Mouse (Mus musculus): ENCODE measurements around the gene Teddm2. TPM values are rescaled to one million over a fixed set of nuclear protein-coding genes. Genes with fewer than 3 reads are reported as not detected.
"Not testable (repeated sequence)": the region's sequence is repeated elsewhere in the genome, so short reads cannot be mapped to it uniquely, and the experiment has no call there.

Teddm2 gene
- polyA plus RNA-seq, 1 experiment from 2014 or later: 0.77 TPM

DNA sequence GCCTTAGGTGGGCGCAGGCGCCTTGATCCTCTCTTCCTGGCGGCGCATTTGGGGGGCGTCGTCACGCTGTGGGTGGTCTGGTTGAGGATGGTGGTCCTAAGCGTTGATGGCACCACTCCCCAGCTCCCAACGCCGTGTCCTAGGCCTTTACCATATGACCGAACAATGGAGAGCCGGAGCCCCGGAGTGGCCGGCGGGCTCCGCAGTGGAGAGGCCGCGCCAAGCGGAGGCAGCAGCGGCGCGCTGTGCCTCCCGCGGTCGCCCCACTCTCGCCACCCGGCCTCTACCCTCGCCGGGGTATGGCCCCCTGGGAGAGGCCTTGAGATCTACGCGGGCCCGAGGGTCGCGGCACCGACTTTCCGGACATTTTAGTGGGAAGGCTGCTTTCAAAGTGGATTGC, 353 bp upstream of the Teddm2 start:
- Histone ChIP-seq H3K36me3 (peaks cover 26% of the 10 kb centered on the region), H3K4me1 (peaks cover 26% of the 10 kb centered on the region), H3K27me3 (no peaks in the 10 kb centered on the region), H3K27ac (peak overlapping the region; percentile 96), H3K4me2 (replicated peaks) (peak overlapping the region; percentile 87), H3K4me3 (peak overlapping the region; percentile 86), H3K9me3 (replicated peaks) (no peaks in the 10 kb centered on the region), H3K9ac (peak overlapping the region; percentile 94)
- WGBS: under 1% methylated on average over 36 of the region's 36 CpGs
- peak; percentile 55 for ATAC-seq (ENCODE audit: low FRiP score)

DNA sequence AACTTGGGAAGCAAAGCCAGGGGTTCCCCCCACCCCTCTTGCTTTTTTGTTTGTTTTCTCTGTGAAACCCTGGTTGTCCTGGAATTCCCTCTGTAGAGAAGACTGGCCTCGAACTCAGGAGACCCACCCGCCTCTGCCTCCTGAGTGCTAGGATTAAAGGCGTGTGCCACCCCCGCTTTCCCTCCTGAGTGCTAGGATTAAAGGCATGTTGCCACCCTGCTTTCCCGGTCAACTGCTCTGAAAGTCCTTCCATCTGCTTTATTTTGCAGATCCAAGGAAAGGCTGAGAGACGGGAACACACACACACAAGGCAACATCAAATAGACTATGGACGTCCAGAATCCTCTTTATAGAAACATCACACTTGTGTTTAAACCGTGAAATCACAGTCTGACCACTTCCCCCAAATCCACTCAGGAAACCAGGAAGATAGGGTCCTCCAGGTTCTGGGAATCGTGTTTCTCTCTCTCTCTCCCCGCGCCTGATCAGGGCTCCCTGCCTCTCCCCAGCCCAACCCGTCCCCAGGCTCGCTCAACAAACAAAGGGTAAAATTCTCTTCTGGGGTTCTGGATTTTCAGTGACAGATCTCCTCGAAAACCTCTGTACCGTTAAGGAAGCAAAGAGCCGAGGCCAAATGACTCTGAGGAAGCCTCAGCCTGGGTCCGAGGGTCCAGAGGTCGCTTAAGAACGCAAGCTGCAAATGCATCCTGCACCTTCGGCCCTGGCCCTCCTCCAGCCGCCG, 868 bp downstream of the Teddm2 start:
- peak overlapping the region; percentile 94 for H3K9ac ChIP-seq
- peaks cover 14% of the 10 kb centered on the region for H3K36me3 ChIP-seq
- peak overlapping the region; percentile 87 for H3K4me2 ChIP-seq (replicated peaks)
- WGBS: 17% methylated on average over 22 of the region's 22 CpGs
- H3K4me3 ChIP-seq: peak overlapping the region; percentile 86
- H3K27me3 ChIP-seq: 0 out of 2 replicates have a peak, but pooled peaks cover 1% of the 10 kb centered on the region
- H3K27ac ChIP-seq: peak overlapping the region; percentile 96
- ATAC-seq (ENCODE audit: low FRiP score): peak; percentile 69
- H3K4me1 ChIP-seq: peaks cover 26% of the 10 kb centered on the region
- H3K9me3 ChIP-seq (replicated peaks): no peaks in the 10 kb centered on the region

DNA sequence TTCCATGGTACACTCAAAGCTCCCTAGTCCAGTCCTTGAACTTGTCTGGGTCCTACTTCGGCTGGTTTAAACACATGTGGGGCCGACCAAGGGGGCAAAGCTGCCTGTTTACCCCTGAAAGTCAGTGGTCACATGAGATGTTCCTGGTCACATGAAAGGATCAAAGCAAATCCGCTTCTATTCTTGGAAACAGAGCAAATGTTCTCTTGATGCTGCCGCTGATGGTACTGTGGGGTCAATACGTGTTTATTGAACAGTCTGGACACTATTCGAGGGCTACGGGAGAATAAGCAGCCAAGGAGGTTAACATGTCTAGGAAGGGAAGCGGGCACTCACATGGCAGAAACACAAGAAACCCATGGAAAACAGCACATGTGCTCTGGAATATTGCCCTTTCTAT, 2.8 kb downstream of the Teddm2 start:
- Histone ChIP-seq H3K9me3 (replicated peaks) (no peaks in the 10 kb centered on the region), H3K36me3 (no peaks in the 10 kb centered on the region), H3K4me2 (replicated peaks) (no peak overlapping the region), H3K27ac (no peak overlapping the region), H3K27me3 (0 out of 2 replicates have a peak, but pooled peaks cover 5% of the 10 kb centered on the region), H3K9ac (no peak overlapping the region), H3K4me1 (peaks cover 15% of the 10 kb centered on the region), H3K4me3 (no peak overlapping the region)
- no peak for ATAC-seq (ENCODE audit: low FRiP score)
- 86% methylated on average over 8 of the region's 8 CpGs for WGBS

DNA sequence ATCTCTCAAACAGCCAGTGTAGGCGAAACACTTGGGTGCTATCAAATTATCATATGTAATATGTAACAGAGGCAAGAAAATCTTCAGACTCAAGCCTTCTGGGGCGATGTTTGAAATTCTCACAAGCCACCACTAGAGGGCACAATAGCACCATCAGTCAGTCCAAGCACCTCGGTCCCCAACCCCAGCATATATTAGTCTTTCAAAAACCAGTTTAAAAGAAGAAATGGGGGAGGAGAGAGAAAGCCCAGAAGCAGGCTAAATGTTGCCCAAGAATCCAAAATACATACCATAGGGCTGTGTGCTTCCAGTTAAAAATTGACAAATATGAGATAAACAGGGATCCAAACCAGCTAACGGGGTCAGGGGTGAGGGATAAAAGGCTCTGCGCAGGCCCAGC, 5.0 kb downstream of the Teddm2 start:
- Histone ChIP-seq H3K9me3 (replicated peaks) (no peaks in the 10 kb centered on the region), H3K4me2 (replicated peaks) (no peak overlapping the region), H3K4me1 (0 out of 2 replicates have a peak, but pooled peaks cover 2% of the 10 kb centered on the region), H3K36me3 (no peaks in the 10 kb centered on the region), H3K27me3 (0 out of 2 replicates have a peak, but pooled peaks cover 5% of the 10 kb centered on the region), H3K27ac (no peak overlapping the region), H3K9ac (no peak overlapping the region), H3K4me3 (no peak overlapping the region)
- WGBS: 35% methylated on average over 5 of the region's 5 CpGs
- ATAC-seq (ENCODE audit: low FRiP score): no peak

DNA sequence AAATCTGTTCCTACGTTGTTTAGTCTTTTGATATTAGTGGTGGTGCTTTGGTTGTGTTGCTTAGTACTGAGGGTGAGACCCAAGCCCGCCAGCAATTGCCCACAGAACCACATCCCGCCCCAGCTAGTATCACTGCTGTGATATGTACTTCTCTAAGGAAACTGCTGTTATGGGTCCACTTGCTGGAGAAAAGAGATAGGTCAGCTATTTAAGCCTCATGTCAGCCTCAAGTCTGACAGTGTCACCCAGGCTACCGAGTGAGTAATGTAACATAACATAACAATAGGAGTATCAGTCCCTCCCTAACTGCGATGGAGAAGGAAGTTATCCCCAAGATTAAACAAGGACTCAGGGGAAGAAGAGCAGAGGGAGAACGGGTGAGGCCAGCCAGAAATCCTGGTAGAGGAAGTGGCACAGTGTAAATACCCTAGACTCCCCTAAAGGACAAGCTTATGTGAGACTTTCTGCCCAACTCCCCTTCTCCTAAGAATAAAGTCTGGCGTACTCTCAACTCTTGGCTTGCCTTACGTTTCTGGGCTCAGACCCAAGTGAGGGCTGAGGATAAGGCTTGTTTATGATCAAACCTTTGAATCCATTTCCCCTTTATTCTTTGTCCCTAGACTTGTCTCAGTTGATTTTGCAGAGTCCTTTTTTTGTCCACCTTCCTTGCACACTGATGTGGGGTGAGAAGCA, 5.7 kb downstream of the Teddm2 start:
- Histone ChIP-seq H3K36me3 (no peaks in the 10 kb centered on the region), H3K27me3 (0 out of 2 replicates have a peak, but pooled peaks cover 5% of the 10 kb centered on the region), H3K4me2 (replicated peaks) (no peak overlapping the region), H3K4me3 (no peak overlapping the region), H3K4me1 (0 out of 2 replicates have a peak, but pooled peaks cover 2% of the 10 kb centered on the region), H3K9me3 (replicated peaks) (no peaks in the 10 kb centered on the region), H3K27ac (no peak overlapping the region), H3K9ac (no peak overlapping the region)
- WGBS: 67% methylated on average over 8 of the region's 8 CpGs
- no peak for ATAC-seq (ENCODE audit: low FRiP score)

DNA sequence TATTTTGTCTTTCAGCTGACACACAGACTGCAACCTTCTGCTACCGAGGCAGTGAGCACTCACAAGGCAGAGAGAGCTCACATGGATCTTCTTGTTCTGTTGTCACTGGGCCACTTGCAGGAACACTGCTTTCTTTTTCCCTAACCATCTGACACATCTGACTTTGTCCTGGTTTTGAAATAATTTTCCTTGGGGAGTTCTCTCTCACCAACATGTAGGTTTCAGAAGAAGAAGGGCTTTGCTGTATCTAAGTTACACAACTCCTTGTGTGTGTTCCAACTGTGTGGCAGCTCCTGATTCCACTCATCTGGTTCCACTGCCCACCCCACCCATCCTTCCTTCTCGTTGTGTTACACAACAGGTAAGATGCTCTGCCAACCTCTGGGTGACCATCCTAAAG, 6.3 kb downstream of the Teddm2 start:
- Histone ChIP-seq H3K9ac (no peak overlapping the region), H3K4me2 (replicated peaks) (no peak overlapping the region), H3K4me1 (no peaks in the 10 kb centered on the region), H3K36me3 (no peaks in the 10 kb centered on the region), H3K27ac (no peak overlapping the region), H3K4me3 (no peak overlapping the region), H3K27me3 (0 out of 2 replicates have a peak, but pooled peaks cover 5% of the 10 kb centered on the region), H3K9me3 (replicated peaks) (no peaks in the 10 kb centered on the region)
- ATAC-seq (ENCODE audit: low FRiP score): no peak
- 67% methylated on average over 2 of the region's 2 CpGs for WGBS

DNA sequence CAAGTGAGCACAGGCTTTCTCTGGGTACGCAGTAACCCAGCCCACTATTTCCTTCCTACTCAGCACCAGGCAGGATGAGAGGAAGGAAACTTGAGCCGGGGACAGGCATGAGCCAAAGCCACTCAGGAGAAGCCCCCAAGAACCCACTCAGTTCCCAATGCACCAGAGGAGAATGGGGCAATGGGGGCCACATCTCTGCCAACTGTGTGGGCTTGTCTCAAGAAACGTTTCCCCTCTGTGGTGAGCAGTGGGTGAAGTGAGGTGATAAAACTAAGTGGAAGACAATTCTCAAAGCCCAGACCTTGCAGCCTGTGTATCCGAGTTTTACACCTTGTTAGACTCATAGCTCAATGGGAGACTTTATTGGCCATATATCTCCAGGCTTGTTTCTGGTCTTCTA, 8.6 kb downstream of the Teddm2 start, which contains the start of gene Teddm1a:
Gene Teddm1a, plus strand, starts transcription at position 301 of the 400 bp plus-strand sequence.
- Histone ChIP-seq H3K36me3 (no peaks in the 10 kb centered on the region), H3K9me3 (replicated peaks) (no peaks in the 10 kb centered on the region), H3K9ac (no peak within 1 kb of the TSS), H3K4me1 (0 out of 2 replicates have a peak, but pooled peaks cover 2% of the 10 kb centered on the region), H3K4me3 (no peak within 1 kb of the TSS), H3K4me2 (replicated peaks) (no peak within 1 kb of the TSS), H3K27me3 (0 out of 2 replicates have a peak, but pooled peaks cover 5% of the 10 kb centered on the region), H3K27ac (no peak within 1 kb of the TSS)
- no peak for ATAC-seq (ENCODE audit: low FRiP score)
- WGBS: 73% methylated on average over 4 of the region's 4 CpGs

DNA sequence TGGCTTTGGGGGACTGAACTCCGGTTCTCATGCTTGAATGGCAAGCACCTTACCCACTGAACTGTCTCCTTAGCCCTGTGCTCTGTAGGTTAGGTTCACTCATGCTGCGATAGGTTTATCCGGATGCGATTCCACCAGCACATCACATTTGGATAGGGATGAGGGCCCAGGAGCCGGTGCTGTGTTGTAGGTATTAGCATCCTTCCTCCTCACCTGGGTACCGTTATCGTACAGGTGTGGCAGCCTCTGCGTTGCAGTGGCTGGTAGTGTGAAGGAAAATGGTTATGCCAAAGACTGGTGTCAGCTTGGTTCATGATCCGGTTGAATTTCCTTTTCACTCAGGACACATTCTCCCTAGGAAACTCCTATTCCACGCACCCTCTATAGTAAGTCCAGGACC, 9.9 kb downstream of the Teddm2 start:
- 92% methylated on average over 10 of the region's 10 CpGs for WGBS
- no peaks in the 10 kb centered on the region for H3K9me3 ChIP-seq (replicated peaks)
- 0 out of 2 replicates have a peak, but pooled peaks cover 4% of the 10 kb centered on the region for H3K4me1 ChIP-seq

DNA sequence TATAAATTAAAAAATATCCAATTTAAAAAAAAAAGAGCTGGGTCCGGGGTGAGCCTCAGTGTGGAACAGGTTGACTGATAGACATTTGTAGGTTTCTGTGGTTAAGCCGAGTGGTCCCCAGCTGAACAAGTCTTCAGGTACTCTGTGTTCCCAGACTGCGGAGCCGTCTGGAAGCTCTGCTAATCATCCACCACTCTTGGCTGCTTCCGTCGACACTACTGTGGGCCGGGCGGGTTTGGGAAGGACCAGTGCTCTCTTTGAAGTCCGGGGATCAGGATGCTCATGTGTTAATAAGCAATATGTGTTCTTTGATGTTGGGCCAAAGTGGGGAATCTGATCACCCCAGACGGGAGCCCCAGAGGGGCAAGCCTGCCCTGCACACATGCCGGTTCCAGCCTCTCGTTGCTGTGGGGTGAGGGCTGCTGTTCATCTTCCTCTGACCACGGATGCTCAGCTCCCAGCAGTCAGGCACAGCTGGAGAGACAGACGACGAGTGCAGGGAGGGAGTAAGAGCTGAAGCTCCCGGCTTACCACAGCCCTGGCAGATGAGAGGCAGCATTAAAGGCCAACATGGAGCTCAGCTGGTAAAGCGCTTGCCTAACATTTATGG, 13.9 kb downstream of the Teddm2 start:
- H3K27me3 ChIP-seq: no peaks in the 10 kb centered on the region
- no peak overlapping the region for H3K4me2 ChIP-seq (replicated peaks)
- ATAC-seq (ENCODE audit: low FRiP score): no peak
- WGBS: 38% methylated on average over 17 of the region's 17 CpGs
- no peaks in the 10 kb centered on the region for H3K36me3 ChIP-seq
- H3K27ac ChIP-seq: no peak overlapping the region
- H3K9me3 ChIP-seq (replicated peaks): no peaks in the 10 kb centered on the region
- 0 out of 2 replicates have a peak, but pooled peaks cover 4% of the 10 kb centered on the region for H3K4me1 ChIP-seq
- H3K9ac ChIP-seq: no peak overlapping the region
- H3K4me3 ChIP-seq: no peak overlapping the region

More for the DNA sequence above, 9.9 kb downstream of the Teddm2 start:
- Histone ChIP-seq H3K27ac (no peak overlapping the region), H3K36me3 (no peaks in the 10 kb centered on the region), H3K9ac (no peak overlapping the region), H3K4me3 (no peak overlapping the region), H3K27me3 (0 out of 2 replicates have a peak, but pooled peaks cover 5% of the 10 kb centered on the region), H3K4me2 (replicated peaks) (no peak overlapping the region)
- no peak for ATAC-seq (ENCODE audit: low FRiP score)

DNA sequence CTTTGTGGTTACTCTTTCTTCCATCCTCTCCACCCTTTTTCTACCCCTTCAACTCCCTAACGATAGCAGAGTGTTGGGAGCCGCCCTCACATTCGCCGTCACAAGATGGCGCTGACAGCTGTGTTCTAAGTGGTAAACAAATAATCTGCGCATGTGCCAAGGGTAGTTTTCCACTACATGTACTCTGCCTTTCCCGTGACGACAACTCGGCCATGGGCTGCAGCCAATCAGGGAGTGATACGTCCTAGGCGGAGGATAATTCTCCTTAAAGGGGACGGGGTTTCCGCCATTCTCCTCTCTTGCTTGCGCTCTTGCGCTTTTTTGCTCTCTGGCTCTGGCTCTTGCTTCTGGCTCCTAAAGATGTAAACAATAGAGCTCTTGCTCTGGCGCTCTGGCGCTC, 19.6 kb downstream of the Teddm2 start:
- not testable (repeated sequence) for H3K27ac ChIP-seq; H3K9me3 ChIP-seq (replicated peaks); H3K27me3 ChIP-seq; H3K4me2 ChIP-seq (replicated peaks); H3K36me3 ChIP-seq; H3K9ac ChIP-seq; H3K4me1 ChIP-seq; H3K4me3 ChIP-seq; ATAC-seq (ENCODE audit: low FRiP score)
- WGBS: 97% methylated on average over 17 of the region's 17 CpGs

DNA sequence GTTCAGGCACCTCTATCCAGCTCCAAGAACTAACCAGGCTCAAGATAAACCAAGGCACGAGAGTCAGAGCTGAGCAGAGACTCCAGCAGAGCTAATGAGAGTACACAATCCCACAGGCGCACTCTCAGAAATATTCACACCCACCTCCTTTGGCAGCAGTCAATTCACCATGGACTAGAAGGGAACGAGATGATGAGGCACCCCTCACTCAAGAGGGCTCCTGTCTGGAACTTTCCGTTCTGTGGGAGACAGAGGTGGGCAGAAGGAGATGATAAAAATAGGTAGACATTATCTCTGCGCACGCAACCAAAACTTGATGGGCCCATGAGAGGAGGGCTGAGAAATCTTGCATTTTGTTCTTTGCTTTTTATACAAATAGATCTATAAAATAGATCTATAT, 26.0 kb downstream of the Teddm2 start, which contains the start of gene Teddm1b:
Gene Teddm1b, plus strand, starts transcription at position 301 of the 400 bp plus-strand sequence.
- Histone ChIP-seq H3K27me3 (no peaks in the 10 kb centered on the region), H3K4me2 (replicated peaks) (no peak within 1 kb of the TSS), H3K36me3 (no peaks in the 10 kb centered on the region), H3K4me1 (no peaks in the 10 kb centered on the region), H3K9ac (no peak within 1 kb of the TSS), H3K27ac (no peak within 1 kb of the TSS), H3K4me3 (no peak within 1 kb of the TSS), H3K9me3 (replicated peaks) (no peaks in the 10 kb centered on the region)
- ATAC-seq (ENCODE audit: low FRiP score): no peak
- 90% methylated on average over 6 of the region's 6 CpGs for WGBS

DNA sequence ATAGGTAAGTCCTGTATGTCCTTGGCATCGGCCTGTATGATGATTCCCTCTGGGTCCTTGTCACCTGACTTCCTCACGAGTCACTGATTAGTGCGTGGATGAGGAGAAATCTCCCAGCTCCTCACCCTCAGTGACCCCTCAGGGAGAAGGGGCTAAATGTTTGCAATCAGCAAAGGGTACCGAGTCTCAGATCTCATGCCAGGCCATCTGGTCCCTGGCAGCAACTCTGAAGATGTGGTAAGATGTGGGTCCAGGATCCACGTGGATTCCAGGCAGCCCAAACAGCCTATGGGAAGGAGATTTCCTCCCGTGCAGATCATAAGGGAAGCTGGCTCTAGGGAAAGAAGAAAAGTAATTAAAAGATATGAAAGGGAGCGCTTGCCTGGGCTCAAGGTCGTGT, 44.1 kb downstream of the Teddm2 start:
- no peaks in the 10 kb centered on the region for H3K9me3 ChIP-seq (replicated peaks)
- no peaks in the 10 kb centered on the region for H3K4me1 ChIP-seq
- 83% methylated on average over 8 of the region's 8 CpGs for WGBS
- no peaks in the 10 kb centered on the region for H3K36me3 ChIP-seq
- H3K27me3 ChIP-seq: no peaks in the 10 kb centered on the region
- no peak for ATAC-seq (ENCODE audit: low FRiP score)
- no peak overlapping the region for H3K4me3 ChIP-seq
- H3K27ac ChIP-seq: no peak overlapping the region
- H3K4me2 ChIP-seq (replicated peaks): no peak overlapping the region
- no peak overlapping the region for H3K9ac ChIP-seq
